Mouse (Mus musculus): ENCODE results near the gene Selenov.

DNA sequence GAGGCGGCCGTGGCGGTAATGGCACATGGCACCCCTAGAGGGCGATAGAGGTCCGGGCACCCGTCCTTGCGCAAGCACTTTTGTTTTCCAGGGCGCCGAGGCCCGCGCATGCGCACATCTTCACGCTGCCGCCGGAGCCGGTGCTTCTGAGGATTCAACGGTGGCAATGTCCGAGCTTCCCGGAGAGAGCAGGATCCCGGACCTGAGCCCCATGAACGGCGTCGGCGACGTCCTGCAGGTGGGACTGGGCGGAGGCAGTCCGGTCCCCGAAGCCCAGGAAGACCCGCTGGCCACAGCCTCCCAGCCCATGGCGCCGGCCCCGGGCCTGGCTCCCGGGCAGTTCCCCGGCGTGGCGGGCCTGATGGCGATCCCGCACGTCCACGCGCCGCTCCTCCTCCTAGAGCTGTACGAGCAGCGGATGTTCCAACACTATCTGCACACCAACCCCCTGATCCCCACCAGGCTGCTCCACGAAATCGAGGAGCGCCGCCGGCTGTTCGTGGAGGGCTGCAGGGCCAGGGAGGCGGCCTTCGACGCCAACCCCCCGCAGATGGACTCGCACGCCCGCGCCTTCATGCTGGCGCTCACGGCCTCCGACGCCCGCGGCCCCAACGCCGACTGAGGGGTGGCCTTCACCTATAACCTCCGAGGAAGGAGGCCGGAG is 13.2 kb downstream of the Selenov start, which contains the start of gene Eid2b:
- no peak for TF ChIP-seq GATA1 (IDR thresholded peaks at IDR 0.05; ENCODE audit: low read length)
- TF ChIP-seq TAL1 (IDR thresholded peaks at IDR 0.05; ENCODE audit: low read length), result no peak

All from erythroblast, embryonic 14.5 days (primary cell).